Mouse (Mus musculus): Measurements from ENCODE around the gene Eps8l2. TPM values are rescaled to one million over a fixed set of nuclear protein-coding genes. Genes with fewer than 3 reads are reported as not detected.

Gene Eps8l2
- polyA plus RNA-seq, 1 experiment from 2014 or later = 0.43 TPM

GRCm38 (mm10) chr7:141335682-141336081 is 3.0 kb upstream of the Eps8l2 start:
- no peaks in the 10 kb centered on the region for H3K9me3 ChIP-seq (replicated peaks)
- H3K4me3 ChIP-seq = no peak overlapping the region
- no peak for ATAC-seq
- H3K4me1 ChIP-seq = peaks cover 8% of the 10 kb centered on the region; the same call in 1 of the 2 replicates
- H3K9ac ChIP-seq = no peak overlapping the region
- WGBS = 93% methylated on average over 4 of the region's 4 CpGs
- H3K27ac ChIP-seq = no peak overlapping the region
- peaks cover 38% of the 10 kb centered on the region for H3K36me3 ChIP-seq (ENCODE audit: poor library complexity, severe bottlenecking)
- no peak overlapping the region for H3K4me2 ChIP-seq
- H3K27me3 ChIP-seq = peaks cover 19% of the 10 kb centered on the region

GRCm38 (mm10) chr7:141336296-141336695 is 2.4 kb upstream of the Eps8l2 start:
- WGBS = 84% methylated on average over 3 of the region's 3 CpGs
- Histone ChIP-seq H3K27ac (no peak overlapping the region), H3K4me1 (peaks cover 8% of the 10 kb centered on the region; the same call in 1 of the 2 replicates), H3K4me3 (no peak overlapping the region), H3K36me3 (ENCODE audit: poor library complexity, severe bottlenecking) (peaks cover 38% of the 10 kb centered on the region), H3K9me3 (replicated peaks) (no peaks in the 10 kb centered on the region), H3K27me3 (peaks cover 19% of the 10 kb centered on the region), H3K9ac (no peak overlapping the region), H3K4me2 (no peak overlapping the region)
- ATAC-seq = no peak

GRCm38 (mm10) chr7:141337716-141338416 is 814 bp upstream of the Eps8l2 start:
- Histone ChIP-seq H3K4me2 (no peak overlapping the region), H3K27ac (no peak overlapping the region), H3K36me3 (ENCODE audit: poor library complexity, severe bottlenecking) (peaks cover 31% of the 10 kb centered on the region), H3K4me3 (no peak overlapping the region), H3K9ac (no peak overlapping the region), H3K4me1 (peaks cover 8% of the 10 kb centered on the region; the same call in 1 of the 2 replicates), H3K9me3 (replicated peaks) (no peaks in the 10 kb centered on the region), H3K27me3 (peaks cover 19% of the 10 kb centered on the region)
- WGBS = 77% methylated on average over 3 of the region's 3 CpGs
- no peak for ATAC-seq

- WGBS = 38% methylated on average over 20 of the region's 20 CpGs
- no peak overlapping the region for H3K4me3 ChIP-seq
- no peak overlapping the region for H3K27ac ChIP-seq
- H3K9me3 ChIP-seq (replicated peaks) = no peaks in the 10 kb centered on the region
- peak overlapping the region; percentile 41; the same call in 1 of the 2 replicates for H3K9ac ChIP-seq
- H3K4me2 ChIP-seq = peak overlapping the region; percentile 27
- H3K4me1 ChIP-seq = peaks cover 8% of the 10 kb centered on the region; the same call in 1 of the 2 replicates
- peaks cover 17% of the 10 kb centered on the region for H3K36me3 ChIP-seq (ENCODE audit: poor library complexity, severe bottlenecking)
- H3K27me3 ChIP-seq = peaks cover 19% of the 10 kb centered on the region
- no peak for ATAC-seq
These were observed 688 bp downstream of the Eps8l2 start for GRCm38 (mm10) chr7:141339215-141339920.

- H3K27ac ChIP-seq = no peak overlapping the region
- no peak overlapping the region for H3K4me2 ChIP-seq
- H3K36me3 ChIP-seq (ENCODE audit: poor library complexity, severe bottlenecking) = peaks cover 10% of the 10 kb centered on the region
- ATAC-seq = no peak
- no peak overlapping the region for H3K4me3 ChIP-seq
- no peaks in the 10 kb centered on the region for H3K9me3 ChIP-seq (replicated peaks)
- peaks cover 19% of the 10 kb centered on the region for H3K27me3 ChIP-seq
- no peak overlapping the region for H3K9ac ChIP-seq
- 87% methylated on average over 7 of the region's 7 CpGs for WGBS
- H3K4me1 ChIP-seq = peaks cover 8% of the 10 kb centered on the region; the same call in 1 of the 2 replicates
These were observed 1.3 kb downstream of the Eps8l2 start for GRCm38 (mm10) chr7:141340023-141340422.

- ATAC-seq = no peak
- WGBS = 86% methylated on average over 6 of the region's 6 CpGs
- H3K9ac ChIP-seq = no peak overlapping the region
- H3K36me3 ChIP-seq (ENCODE audit: poor library complexity, severe bottlenecking) = peaks cover 8% of the 10 kb centered on the region; the same call in 1 of the 2 replicates
- no peak overlapping the region for H3K4me3 ChIP-seq
- H3K27me3 ChIP-seq = peaks cover 19% of the 10 kb centered on the region
- H3K4me2 ChIP-seq = no peak overlapping the region
- peaks cover 8% of the 10 kb centered on the region; the same call in 1 of the 2 replicates for H3K4me1 ChIP-seq
- no peaks in the 10 kb centered on the region for H3K9me3 ChIP-seq (replicated peaks)
- H3K27ac ChIP-seq = no peak overlapping the region
These were observed 1.8 kb downstream of the Eps8l2 start for GRCm38 (mm10) chr7:141340476-141340875.

GRCm38 (mm10) chr7:141341689-141342226 is 3.1 kb downstream of the Eps8l2 start:
- WGBS = 85% methylated on average over 10 of the region's 10 CpGs
- no peak overlapping the region for H3K9ac ChIP-seq
- no peak overlapping the region for H3K4me2 ChIP-seq
- H3K27me3 ChIP-seq = peaks cover 19% of the 10 kb centered on the region
- H3K4me1 ChIP-seq = peaks cover 8% of the 10 kb centered on the region; the same call in 1 of the 2 replicates
- no peak overlapping the region for H3K27ac ChIP-seq
- H3K9me3 ChIP-seq (replicated peaks) = no peaks in the 10 kb centered on the region
- no peaks in the 10 kb centered on the region for H3K36me3 ChIP-seq (ENCODE audit: poor library complexity, severe bottlenecking)
- no peak for ATAC-seq
- H3K4me3 ChIP-seq = no peak overlapping the region

- ATAC-seq = no peak
These were observed 4.5 kb downstream of the Eps8l2 start for GRCm38 (mm10) chr7:141343230-141343629.

GRCm38 (mm10) chr7:141343696-141344095 is 5.0 kb downstream of the Eps8l2 start:
- no peak for ATAC-seq
- no peaks in the 10 kb centered on the region for H3K36me3 ChIP-seq (ENCODE audit: poor library complexity, severe bottlenecking)
- H3K4me3 ChIP-seq = no peak overlapping the region
- H3K9me3 ChIP-seq (replicated peaks) = no peaks in the 10 kb centered on the region
- no peak overlapping the region for H3K4me2 ChIP-seq
- H3K27me3 ChIP-seq = peaks cover 4% of the 10 kb centered on the region
- H3K9ac ChIP-seq = no peak overlapping the region
- H3K4me1 ChIP-seq = peaks cover 3% of the 10 kb centered on the region; the same call in 1 of the 2 replicates
- WGBS = 74% methylated on average over 7 of the region's 7 CpGs
- H3K27ac ChIP-seq = no peak overlapping the region

More at GRCm38 (mm10) chr7:141343230-141343629, 4.5 kb downstream of the Eps8l2 start:
- no peaks in the 10 kb centered on the region for H3K9me3 ChIP-seq (replicated peaks)
- H3K4me2 ChIP-seq = no peak overlapping the region
- no peaks in the 10 kb centered on the region for H3K36me3 ChIP-seq (ENCODE audit: poor library complexity, severe bottlenecking)
- H3K27me3 ChIP-seq = peaks cover 9% of the 10 kb centered on the region
- H3K4me1 ChIP-seq = peaks cover 8% of the 10 kb centered on the region; the same call in 1 of the 2 replicates
- H3K9ac ChIP-seq = no peak overlapping the region
- no peak overlapping the region for H3K4me3 ChIP-seq
- WGBS = 68% methylated on average over 2 of the region's 2 CpGs
- no peak overlapping the region for H3K27ac ChIP-seq

GRCm38 (mm10) chr7:141344787-141345186 is 6.1 kb downstream of the Eps8l2 start:
- Histone ChIP-seq H3K9me3 (replicated peaks) (no peaks in the 10 kb centered on the region), H3K4me2 (no peak overlapping the region), H3K9ac (no peak overlapping the region), H3K4me1 (no peaks in the 10 kb centered on the region), H3K27me3 (no peaks in the 10 kb centered on the region), H3K27ac (no peak overlapping the region), H3K4me3 (no peak overlapping the region), H3K36me3 (ENCODE audit: poor library complexity, severe bottlenecking) (no peaks in the 10 kb centered on the region)
- no peak for ATAC-seq
- 90% methylated on average over 5 of the region's 5 CpGs for WGBS

- H3K27me3 ChIP-seq = no peaks in the 10 kb centered on the region
- H3K27ac ChIP-seq = no peak overlapping the region
- peaks cover 13% of the 10 kb centered on the region; the same call in 1 of the 2 replicates for H3K4me1 ChIP-seq
- H3K4me2 ChIP-seq = no peak overlapping the region
- ATAC-seq = no peak
- 84% methylated on average over 6 of the region's 6 CpGs for WGBS
- H3K9me3 ChIP-seq (replicated peaks) = no peaks in the 10 kb centered on the region
- no peaks in the 10 kb centered on the region for H3K36me3 ChIP-seq (ENCODE audit: poor library complexity, severe bottlenecking)
- no peak overlapping the region for H3K4me3 ChIP-seq
- H3K9ac ChIP-seq = no peak overlapping the region
These were observed 12.4 kb downstream of the Eps8l2 start for GRCm38 (mm10) chr7:141351061-141351460.

- WGBS = 64% methylated on average over 8 of the region's 8 CpGs
- peaks cover 15% of the 10 kb centered on the region; the same call in 1 of the 2 replicates for H3K4me1 ChIP-seq
- no peak overlapping the region for H3K9ac ChIP-seq
- H3K27me3 ChIP-seq = peaks cover 3% of the 10 kb centered on the region; the same call in 1 of the 2 replicates
- ATAC-seq = no peak
- H3K4me2 ChIP-seq = no peak overlapping the region
- H3K27ac ChIP-seq = no peak overlapping the region
- H3K4me3 ChIP-seq = no peak overlapping the region
- no peaks in the 10 kb centered on the region for H3K9me3 ChIP-seq (replicated peaks)
- no peaks in the 10 kb centered on the region for H3K36me3 ChIP-seq (ENCODE audit: poor library complexity, severe bottlenecking)
These were observed 16.4 kb downstream of the Eps8l2 start for GRCm38 (mm10) chr7:141355051-141355450.
